Mouse (Mus musculus): ENCODE results near the gene Jhy. TPM values are rescaled to one million over a fixed set of nuclear protein-coding genes. Genes with fewer than 3 reads are reported as not detected.

Jhy gene
- polyA plus RNA-seq, 1 experiment from 2014 or later = 0.10 TPM

- Histone ChIP-seq H3K4me1 (no peaks in the 10 kb centered on the region), H3K9me3 (replicated peaks) (no peaks in the 10 kb centered on the region), H3K27ac (no peak overlapping the region), H3K4me3 (no peak overlapping the region), H3K27me3 (ENCODE audit: low read depth, poor library complexity, severe bottlenecking) (no peaks in the 10 kb centered on the region), H3K36me3 (no peaks in the 10 kb centered on the region)
- DNase-seq (ENCODE audit: low spot score) = no peak
- 81% methylated on average over 11 of the region's 11 CpGs for WGBS
Measured at GRCm38 (mm10) chr9:40974042-40974801, 10.3 kb upstream of the Jhy start.

GRCm38 (mm10) chr9:40964418-40964714 lies 448 bp upstream of the Jhy start:
- H3K27me3 ChIP-seq (ENCODE audit: low read depth, poor library complexity, severe bottlenecking) = peaks cover 63% of the 10 kb centered on the region
- H3K36me3 ChIP-seq = no peaks in the 10 kb centered on the region
- H3K4me1 ChIP-seq = peaks cover 21% of the 10 kb centered on the region
- no peak overlapping the region for H3K27ac ChIP-seq
- peak overlapping the region; percentile 70 for H3K4me3 ChIP-seq
- no peaks in the 10 kb centered on the region for H3K9me3 ChIP-seq (replicated peaks)
- DNase-seq (ENCODE audit: low spot score) = no peak
- WGBS = 17% methylated on average over 7 of the region's 7 CpGs

DNA sequence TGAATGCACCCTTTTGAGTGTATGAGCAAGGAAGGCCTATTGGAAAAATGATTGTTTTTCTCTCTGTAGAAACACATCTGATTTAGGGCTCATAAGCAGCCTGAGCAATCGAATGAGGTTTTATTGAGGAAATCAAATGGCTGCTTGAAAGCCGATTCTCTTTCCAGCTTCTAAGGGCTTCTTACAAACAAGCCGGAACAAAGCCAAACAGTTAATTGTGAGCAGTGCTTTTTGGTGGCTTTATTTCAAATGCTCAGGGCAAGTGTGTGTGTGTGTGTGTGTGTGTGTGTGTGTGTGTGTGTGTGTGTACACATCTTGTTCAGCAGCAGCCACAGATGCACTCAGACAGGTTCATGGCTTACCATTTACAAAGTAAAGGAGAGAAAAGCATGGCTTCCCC lies 2.5 kb downstream of the Jhy start:
- H3K27ac ChIP-seq = no peak overlapping the region
- 81% methylated on average over 3 of the region's 3 CpGs for WGBS

GRCm38 (mm10) chr9:40949039-40949615 lies 14.8 kb downstream of the Jhy start:
- Histone ChIP-seq H3K27me3 (ENCODE audit: low read depth, poor library complexity, severe bottlenecking) (no peaks in the 10 kb centered on the region), H3K4me3 (no peak overlapping the region)

More for the DNA sequence above, 2.5 kb downstream of the Jhy start:
- H3K9me3 ChIP-seq (replicated peaks) = no peaks in the 10 kb centered on the region
- DNase-seq (ENCODE audit: low spot score) = no peak
- H3K4me3 ChIP-seq = no peak overlapping the region
- H3K27me3 ChIP-seq (ENCODE audit: low read depth, poor library complexity, severe bottlenecking) = peaks cover 60% of the 10 kb centered on the region
- peaks cover 21% of the 10 kb centered on the region for H3K4me1 ChIP-seq
- no peaks in the 10 kb centered on the region for H3K36me3 ChIP-seq

GRCm38 (mm10) chr9:40948473-40948872 lies 15.4 kb downstream of the Jhy start:
- Histone ChIP-seq H3K9me3 (replicated peaks) (no peaks in the 10 kb centered on the region), H3K27ac (no peak overlapping the region), H3K4me3 (no peak overlapping the region), H3K27me3 (ENCODE audit: low read depth, poor library complexity, severe bottlenecking) (no peaks in the 10 kb centered on the region), H3K4me1 (no peaks in the 10 kb centered on the region), H3K36me3 (no peaks in the 10 kb centered on the region)
- WGBS = 94% methylated on average over 6 of the region's 6 CpGs
- no peak for DNase-seq (ENCODE audit: low spot score)

More at GRCm38 (mm10) chr9:40949039-40949615, 14.8 kb downstream of the Jhy start:
- no peak for DNase-seq (ENCODE audit: low spot score)
- no peaks in the 10 kb centered on the region for H3K4me1 ChIP-seq
- no peaks in the 10 kb centered on the region for H3K9me3 ChIP-seq (replicated peaks)
- no peak overlapping the region for H3K27ac ChIP-seq
- WGBS = 65% methylated on average over 18 of the region's 18 CpGs
- H3K36me3 ChIP-seq = no peaks in the 10 kb centered on the region

DNA sequence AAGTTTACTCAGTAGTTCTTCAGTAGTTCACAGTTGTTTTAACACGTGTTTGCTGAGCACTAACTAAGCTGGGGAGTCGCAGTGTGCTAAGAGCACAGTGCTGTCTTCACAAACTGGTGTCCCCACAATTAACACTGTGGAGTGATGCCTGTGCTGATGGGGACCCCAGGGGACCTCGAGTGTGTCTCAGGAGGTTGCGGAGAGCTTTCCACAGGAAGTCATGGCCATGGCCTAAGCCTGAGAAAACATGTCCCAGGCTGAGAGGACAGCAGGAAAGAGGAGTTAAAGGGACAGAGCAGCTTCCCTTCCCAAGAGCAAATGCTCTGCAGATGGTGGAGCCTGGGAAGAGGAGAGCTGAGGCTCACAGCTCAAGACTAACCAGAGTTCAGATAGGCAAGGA lies 16.8 kb downstream of the Jhy start:
- WGBS = 64% methylated on average over 4 of the region's 4 CpGs
- Histone ChIP-seq H3K9me3 (replicated peaks) (no peaks in the 10 kb centered on the region), H3K4me3 (no peak overlapping the region), H3K27me3 (ENCODE audit: low read depth, poor library complexity, severe bottlenecking) (no peaks in the 10 kb centered on the region), H3K27ac (no peak overlapping the region), H3K4me1 (no peaks in the 10 kb centered on the region), H3K36me3 (no peaks in the 10 kb centered on the region)
- DNase-seq (ENCODE audit: low spot score) = no peak

- Histone ChIP-seq H3K4me1 (peaks cover 7% of the 10 kb centered on the region), H3K9me3 (replicated peaks) (no peaks in the 10 kb centered on the region), H3K36me3 (no peaks in the 10 kb centered on the region), H3K27ac (no peak overlapping the region), H3K27me3 (ENCODE audit: low read depth, poor library complexity, severe bottlenecking) (no peaks in the 10 kb centered on the region), H3K4me3 (no peak overlapping the region)
- WGBS = 46% methylated on average over 7 of the region's 7 CpGs
- no peak for DNase-seq (ENCODE audit: low spot score)
Measured at GRCm38 (mm10) chr9:40937425-40937824, 26.5 kb downstream of the Jhy start.

DNA sequence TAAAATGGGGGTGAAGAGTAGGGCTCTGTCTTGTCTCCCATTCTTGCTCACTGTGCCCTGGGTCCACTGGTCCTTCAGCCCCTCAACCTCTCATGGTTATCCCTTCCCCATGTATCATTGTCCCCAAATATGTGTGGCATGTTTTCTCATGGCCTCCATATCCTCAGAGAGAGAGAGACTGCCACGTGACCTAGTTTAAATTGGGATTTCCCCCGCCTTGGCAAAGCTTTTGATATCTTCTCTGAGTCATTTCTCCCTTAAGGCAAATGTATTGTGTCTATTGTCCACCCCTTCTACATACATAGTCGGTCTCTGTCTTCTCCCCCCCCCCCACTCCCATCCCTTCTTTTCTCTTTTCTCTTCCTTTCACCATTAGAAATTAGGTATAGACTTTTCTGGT lies 30.6 kb downstream of the Jhy start:
- Histone ChIP-seq H3K9me3 (replicated peaks) (no peaks in the 10 kb centered on the region), H3K4me3 (no peak overlapping the region), H3K27ac (no peak overlapping the region), H3K36me3 (no peaks in the 10 kb centered on the region), H3K4me1 (peaks cover 7% of the 10 kb centered on the region), H3K27me3 (ENCODE audit: low read depth, poor library complexity, severe bottlenecking) (no peaks in the 10 kb centered on the region)
- no peak for DNase-seq (ENCODE audit: low spot score)
- WGBS = 79% methylated on average over 3 of the region's 3 CpGs

DNA sequence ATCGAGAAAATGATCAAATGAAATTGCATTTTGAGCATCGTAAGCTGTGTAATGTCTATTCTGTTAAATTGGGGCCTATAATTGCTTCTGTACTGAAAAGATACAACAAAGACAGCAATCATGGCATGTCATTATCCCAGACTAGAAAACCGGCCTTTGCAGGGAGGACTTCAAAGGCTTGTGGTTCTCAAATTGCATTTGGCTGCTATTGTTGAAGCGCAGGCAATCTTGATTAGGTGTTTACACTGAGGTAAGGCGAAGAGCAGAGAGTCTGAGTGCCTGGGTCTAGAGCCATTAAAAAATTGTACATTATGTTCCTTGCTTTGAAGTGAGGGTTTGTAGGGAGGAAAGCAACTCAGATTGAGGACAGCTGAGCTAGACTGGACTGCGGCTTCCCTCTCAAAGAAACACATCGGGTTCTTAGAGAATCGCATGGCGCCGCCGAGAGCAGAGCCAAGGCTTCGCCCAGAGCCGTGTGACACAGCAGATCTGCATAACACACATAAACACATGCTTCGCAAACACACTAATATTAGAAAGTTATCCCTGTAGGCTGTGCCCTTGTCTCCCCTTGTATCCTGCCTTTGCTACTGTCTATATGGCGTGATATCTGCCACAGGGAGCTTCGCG lies 36.5 kb downstream of the Jhy start:
- Histone ChIP-seq H3K9me3 (replicated peaks) (no peaks in the 10 kb centered on the region), H3K27me3 (ENCODE audit: low read depth, poor library complexity, severe bottlenecking) (no peaks in the 10 kb centered on the region), H3K27ac (no peak overlapping the region), H3K36me3 (no peaks in the 10 kb centered on the region), H3K4me1 (peaks cover 6% of the 10 kb centered on the region), H3K4me3 (no peak overlapping the region)
- 72% methylated on average over 17 of the region's 17 CpGs for WGBS
- DNase-seq (ENCODE audit: low spot score) = no peak

GRCm38 (mm10) chr9:40917871-40918613 lies 45.9 kb downstream of the Jhy start:
- no peaks in the 10 kb centered on the region for H3K27me3 ChIP-seq (ENCODE audit: low read depth, poor library complexity, severe bottlenecking)
- no peaks in the 10 kb centered on the region for H3K36me3 ChIP-seq
- peaks cover 31% of the 10 kb centered on the region for H3K4me1 ChIP-seq
- peak overlapping the region; percentile 64; the same call in 1 of the 2 replicates for H3K27ac ChIP-seq
- H3K9me3 ChIP-seq (replicated peaks) = no peaks in the 10 kb centered on the region
- no peak for DNase-seq (ENCODE audit: low spot score)
- H3K4me3 ChIP-seq = no peak overlapping the region
- 42% methylated on average over 12 of the region's 12 CpGs for WGBS

DNA sequence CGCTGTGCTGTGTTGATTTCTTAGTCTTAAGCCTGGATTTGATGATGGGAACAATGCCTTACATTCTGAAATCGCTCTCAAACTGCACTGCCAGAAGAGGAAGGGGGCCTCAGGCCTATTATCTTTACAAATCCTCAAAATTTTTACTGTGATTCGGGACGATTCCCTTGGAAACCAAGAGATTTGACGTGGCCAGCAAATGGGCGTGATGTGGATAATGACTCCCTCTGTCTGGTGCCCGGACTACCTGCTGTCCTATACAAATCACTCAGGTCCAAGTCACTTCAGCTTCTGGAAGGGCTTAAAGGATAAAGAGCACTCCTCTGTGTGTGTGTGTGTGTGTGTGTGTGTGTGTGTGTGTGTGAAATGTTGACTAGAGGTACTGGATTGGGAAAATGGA lies 55.0 kb downstream of the Jhy start:
- Histone ChIP-seq H3K36me3 (no peaks in the 10 kb centered on the region), H3K27ac (no peak overlapping the region), H3K9me3 (replicated peaks) (no peaks in the 10 kb centered on the region), H3K4me1 (no peaks in the 10 kb centered on the region), H3K4me3 (no peak overlapping the region), H3K27me3 (ENCODE audit: low read depth, poor library complexity, severe bottlenecking) (no peaks in the 10 kb centered on the region)
- WGBS = 87% methylated on average over 7 of the region's 7 CpGs
- no peak for DNase-seq (ENCODE audit: low spot score)

GRCm38 (mm10) chr9:40908411-40908810 lies 55.5 kb downstream of the Jhy start:
- Histone ChIP-seq H3K27me3 (ENCODE audit: low read depth, poor library complexity, severe bottlenecking) (no peaks in the 10 kb centered on the region), H3K4me1 (no peaks in the 10 kb centered on the region), H3K4me3 (no peak overlapping the region), H3K36me3 (no peaks in the 10 kb centered on the region), H3K9me3 (replicated peaks) (no peaks in the 10 kb centered on the region), H3K27ac (no peak overlapping the region)
- WGBS = 83% methylated on average over 8 of the region's 8 CpGs
- DNase-seq (ENCODE audit: low spot score) = no peak

DNA sequence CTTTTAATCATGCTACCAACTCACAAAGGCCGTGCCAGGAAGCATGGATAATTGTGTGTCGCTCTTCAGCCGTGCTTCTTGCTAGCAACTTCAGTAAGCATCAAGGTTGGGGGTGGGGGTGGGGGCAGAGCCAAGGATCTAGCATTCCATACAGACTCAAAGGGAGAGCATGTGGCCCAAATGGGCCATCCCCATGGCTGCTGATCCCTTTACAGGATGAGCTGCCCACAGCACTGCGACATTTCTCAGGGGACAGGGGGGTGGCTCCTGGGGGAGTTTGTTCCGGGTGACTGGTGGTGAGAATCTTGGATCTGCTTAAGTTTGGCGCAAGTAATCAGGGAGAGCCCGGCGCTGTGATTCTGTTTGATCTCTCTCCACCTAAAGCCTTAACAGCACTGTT lies 56.5 kb downstream of the Jhy start:
- Histone ChIP-seq H3K36me3 (no peaks in the 10 kb centered on the region), H3K27ac (no peak overlapping the region), H3K27me3 (ENCODE audit: low read depth, poor library complexity, severe bottlenecking) (no peaks in the 10 kb centered on the region), H3K4me3 (no peak overlapping the region), H3K9me3 (replicated peaks) (no peaks in the 10 kb centered on the region), H3K4me1 (no peaks in the 10 kb centered on the region)
- WGBS = 41% methylated on average over 8 of the region's 8 CpGs
- DNase-seq (ENCODE audit: low spot score) = no peak
